Comparison of ENCODE assay signal across 32 mouse cellular contexts in the genomic region with DNA sequence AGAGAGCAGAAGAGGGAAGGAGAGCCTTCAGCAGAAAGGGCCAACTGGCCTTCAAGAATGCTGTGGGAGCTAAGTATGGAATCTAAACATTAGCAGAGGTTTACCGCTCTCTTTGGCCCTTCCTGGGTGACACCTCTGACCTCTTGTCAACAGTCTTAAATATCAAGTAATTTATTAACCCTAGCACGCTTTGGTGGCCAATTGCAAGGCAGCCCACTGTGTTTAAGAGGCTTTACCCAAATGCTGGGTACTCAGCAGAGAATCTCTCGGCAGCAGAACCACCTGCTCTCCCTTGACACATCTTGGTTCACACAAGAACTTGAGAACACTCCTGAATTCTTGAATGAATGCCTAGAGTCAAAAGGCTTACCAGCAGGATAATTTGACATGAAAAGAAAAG.
DNase-seq lines count a peak whose midpoint lies in the region; ATAC-seq and TF ChIP-seq lines count a peak whose summit lies in the region.
"Had no signal": no experiment of that assay in that cellular context is flagged by ENCODE, and none has a peak within 500 bp of the region (broad histone marks: within the 10 kb centered on the region; RNA-seq: fewer than 3 reads in every experiment).

No protein-coding gene starts in this region.

- no peaks in the 10 kb centered on the region for H3K9me3 ChIP-seq in heart, embryonic 12.5 days (replicated peaks)
- H3K9me3 ChIP-seq: embryonic facial prominence, embryonic 10.5 days; embryonic facial prominence, embryonic 15.5 days; forebrain, embryonic 12.5 days; heart, embryonic 15.5 days; hindbrain, embryonic 12.5 days; intestine, embryonic 15.5 days; midbrain, embryonic 10.5 days; midbrain, embryonic 15.5 days had no signal

- no peak overlapping the region for H3K9ac ChIP-seq in heart, embryonic 12.5 days
- H3K9ac ChIP-seq in liver, adult 2 months (ENCODE audit: low read depth, low read length), result no peak overlapping the region
- H3K9ac ChIP-seq: embryonic facial prominence, embryonic 15.5 days; forebrain, embryonic 12.5 days; forebrain, postnatal 0 days; heart, embryonic 15.5 days; hindbrain, embryonic 12.5 days; intestine, embryonic 15.5 days; liver, embryonic 14.5 days; midbrain, embryonic 15.5 days had no signal

- H3K27ac ChIP-seq in heart, embryonic 12.5 days (ENCODE audit: poor library complexity, severe bottlenecking), result no peak overlapping the region
- H3K27ac ChIP-seq in liver, adult 2 months (replicated peaks; ENCODE audit: insufficient read depth, low read depth, low read length), result no peak overlapping the region
- H3K27ac ChIP-seq: embryonic facial prominence, embryonic 10.5 days; embryonic facial prominence, embryonic 15.5 days; forebrain, embryonic 12.5 days; heart, embryonic 15.5 days; hindbrain, embryonic 12.5 days; hindbrain, postnatal 0 days; intestine, embryonic 15.5 days; liver, embryonic 14.5 days; macrophage; midbrain, embryonic 10.5 days; midbrain, embryonic 15.5 days had no signal

- WGBS in heart, embryonic 12.5 days, result 51% methylated on average over 3 of the region's 3 CpGs
- WGBS in liver, adult 2 months, result 24% methylated on average over 3 of the region's 3 CpGs

- no peaks in the 10 kb centered on the region for H3K27me3 ChIP-seq in heart, embryonic 12.5 days (replicated peaks)
- no peaks in the 10 kb centered on the region for H3K27me3 ChIP-seq in liver, adult 2 months (ENCODE audit: control insufficient read depth, insufficient read depth, low read length)
- H3K27me3 ChIP-seq: embryonic facial prominence, embryonic 15.5 days; forebrain, embryonic 12.5 days; heart, embryonic 15.5 days; hindbrain, embryonic 12.5 days; midbrain, embryonic 15.5 days; Patski had no signal

- 0 out of 2 replicates have a peak, but pooled peaks cover 2% of the 10 kb centered on the region for H3K4me1 ChIP-seq in heart, embryonic 12.5 days (replicated peaks)
- no peaks in the 10 kb centered on the region for H3K4me1 ChIP-seq in liver, adult 2 months (ENCODE audit: control insufficient read depth, insufficient read depth, low read length)
- H3K4me1 ChIP-seq: embryonic facial prominence, embryonic 15.5 days had no signal

- TF ChIP-seq POLR2A in liver, adult 2 months (IDR thresholded peaks at IDR 0.05; ENCODE audit: extremely low read depth, insufficient read depth, low read length), result no peak

- no peaks in the 10 kb centered on the region for H3K36me3 ChIP-seq in heart, embryonic 12.5 days
- no peaks in the 10 kb centered on the region for H3K36me3 ChIP-seq in liver, adult 2 months (ENCODE audit: control insufficient read depth, insufficient read depth, low read length)
- H3K36me3 ChIP-seq: embryonic facial prominence, embryonic 10.5 days; embryonic facial prominence, embryonic 15.5 days; forebrain, embryonic 12.5 days; heart, embryonic 15.5 days; hindbrain, embryonic 12.5 days; intestine, embryonic 15.5 days; midbrain, embryonic 10.5 days; midbrain, embryonic 15.5 days had no signal

- no peak overlapping the region for H3K4me2 ChIP-seq in heart, embryonic 12.5 days
- H3K4me2 ChIP-seq: embryonic facial prominence, embryonic 15.5 days; forebrain, embryonic 12.5 days; heart, embryonic 15.5 days; hindbrain, embryonic 12.5 days; intestine, embryonic 15.5 days; midbrain, embryonic 15.5 days had no signal

- peak; percentile 84 for DNase-seq in heart, adult 11 months
- peak; percentile 33 for DNase-seq in liver, adult 2 months (ENCODE audit: extremely low read depth, low read depth, low spot score)
- no peak for DNase-seq in liver
- DNase-seq in lung, postnatal 36 days, result peak; percentile 19
- DNase-seq in lung, postnatal 14 days, result no peak
- peak; percentile 20 for DNase-seq in kidney, postnatal 14 days
- DNase-seq in adrenal gland, adult (ENCODE audit: inconsistent age in 2 of 2, low spot score in 1 of 2), result no peak
- DNase-seq: adrenal gland, postnatal 14 days; cerebellum, adult 11 months; cerebellum, adult 9-10 months; cerebellum, postnatal 36 days; forebrain, postnatal 0 days; gastrocnemius, postnatal 10 days; heart, postnatal 36 days; left cerebral cortex, postnatal 4 days; right cerebral cortex, adult 18-20 months; spleen, adult 18-20 months; thymus, adult 2 months; thymus, postnatal 36 days had no signal

- no peak for TF ChIP-seq CTCF in liver, adult 2 months (IDR thresholded peaks at IDR 0.05; ENCODE audit: low read depth, low read length)

- no peak for ATAC-seq in heart, embryonic 12.5 days (ENCODE audit: insufficient number of reproducible peaks, low FRiP score)
- ATAC-seq: forebrain, postnatal 0 days; hindbrain, postnatal 0 days; intestine, embryonic 15.5 days; midbrain, embryonic 15.5 days; Patski had no signal

- H3K4me3 ChIP-seq in heart, embryonic 12.5 days, result no peak overlapping the region
- no peak overlapping the region for H3K4me3 ChIP-seq in liver, adult 2 months (ENCODE audit: insufficient read depth, low read depth, low read length)
- H3K4me3 ChIP-seq: embryonic facial prominence, embryonic 10.5 days; embryonic facial prominence, embryonic 15.5 days; forebrain, embryonic 12.5 days; heart, embryonic 15.5 days; hindbrain, embryonic 12.5 days; intestine, embryonic 15.5 days; midbrain, embryonic 10.5 days; midbrain, embryonic 15.5 days had no signal

- H3K79me2 ChIP-seq in liver, adult 2 months (ENCODE audit: control insufficient read depth, insufficient read depth, low read length), result no peaks in the 10 kb centered on the region

Comparison
In these comparisons a context has a peak if more than half of its experiments do, and no peak if none do; other contexts are left out.
1. DNase-seq: peak in heart, adult 11 months (single experiment), liver, adult 2 months (single experiment), lung, postnatal 36 days (single experiment) and kidney, postnatal 14 days (single experiment); none in liver (single experiment), lung, postnatal 14 days (single experiment) and adrenal gland, adult (0 of 2).